10 mouse cellular contexts compared by ENCODE assay signal in the genomic region with DNA sequence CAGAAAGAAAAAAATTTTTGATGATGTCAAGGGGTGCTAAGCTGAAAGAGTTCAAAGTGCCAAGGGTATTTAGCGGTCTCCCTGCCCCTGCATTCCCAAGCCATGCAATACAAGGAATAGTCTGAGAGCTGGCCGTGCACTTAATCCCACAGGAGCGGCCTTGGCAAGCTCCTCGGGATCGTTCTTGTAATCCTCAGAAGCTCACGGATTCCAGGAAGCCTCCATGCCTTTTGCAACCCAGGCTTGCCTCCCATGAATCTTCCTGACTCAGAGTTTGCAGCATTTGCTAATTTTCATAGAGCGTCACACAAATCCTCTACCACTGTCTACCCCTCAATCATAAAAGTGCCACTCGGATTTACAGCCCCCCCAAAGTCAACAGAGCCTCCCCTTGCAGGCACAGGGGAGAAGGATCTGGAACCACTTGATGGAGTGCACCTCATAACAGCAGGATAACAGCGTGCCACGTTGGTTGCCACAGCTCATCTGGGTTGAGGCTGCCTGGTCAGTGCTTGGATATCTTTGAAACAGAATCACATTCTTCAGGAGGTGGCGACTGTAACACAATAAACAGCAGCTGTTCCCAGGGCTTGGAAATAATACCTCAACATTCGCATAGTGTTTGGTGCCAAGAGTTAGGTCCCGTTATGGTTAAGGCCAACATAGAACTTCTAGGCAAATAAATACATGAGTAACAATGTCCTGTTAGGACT.
A peak's percentile ranks its signal among the peaks of the same experiment; 100 is the strongest.
DNase-seq lines count a peak whose midpoint lies in the region; ATAC-seq and TF ChIP-seq lines count a peak whose summit lies in the region.
"Had no signal": no experiment of that assay in that cellular context is flagged by ENCODE, and none has a peak within 500 bp of the region (broad histone marks: within the 10 kb centered on the region; RNA-seq: fewer than 3 reads in every experiment).

No protein-coding gene starts in this region.

- no peak overlapping the region for H3K4me3 ChIP-seq in heart, adult 2 months
- no peak overlapping the region for H3K4me3 ChIP-seq in heart, embryonic 11.5 days (ENCODE audit: low read depth, low read length)
- no peak overlapping the region for H3K4me3 ChIP-seq in hindbrain, embryonic 14.5 days (replicated peaks; ENCODE audit: low read length)
- H3K4me3 ChIP-seq: embryonic facial prominence, embryonic 15.5 days had no signal

- no peaks in the 10 kb centered on the region for H3K27me3 ChIP-seq in heart, adult 2 months (ENCODE audit: control insufficient read depth, insufficient read depth, low read length)
- 0 out of 2 replicates have a peak, but pooled peaks cover under 1% of the 10 kb centered on the region for H3K27me3 ChIP-seq in heart, embryonic 11.5 days (ENCODE audit: control insufficient read depth, insufficient read depth, low read length)
- no peaks in the 10 kb centered on the region for H3K27me3 ChIP-seq in hindbrain, embryonic 14.5 days (ENCODE audit: control insufficient read depth, insufficient read depth, low read length)
- H3K27me3 ChIP-seq: embryonic facial prominence, embryonic 15.5 days had no signal

- TF ChIP-seq EP300 in heart, adult 2 months (IDR thresholded peaks at IDR 0.05; ENCODE audit: insufficient read depth, low read depth, low read length) = no peak

- H3K4me1 ChIP-seq in heart, adult 2 months (ENCODE audit: control insufficient read depth, insufficient read depth, low read length) = no peaks in the 10 kb centered on the region; the same call in 1 of the 2 replicates
- peaks cover 3% of the 10 kb centered on the region; the same call in 1 of the 2 replicates for H3K4me1 ChIP-seq in heart, embryonic 11.5 days (ENCODE audit: control insufficient read depth, insufficient read depth, low read length)
- no peaks in the 10 kb centered on the region for H3K4me1 ChIP-seq in hindbrain, embryonic 14.5 days (replicated peaks; ENCODE audit: control insufficient read depth, insufficient read depth, low read length)

- H3K79me2 ChIP-seq in heart, adult 2 months (replicated peaks; ENCODE audit: control insufficient read depth, insufficient read depth, low read length) = no peaks in the 10 kb centered on the region

- intact Hi-C loops in heart, adult 2 months (cut with DNase I) = no loop called here

- H3K9me3 ChIP-seq in heart, embryonic 11.5 days (replicated peaks; ENCODE audit: control insufficient read depth, low read length) = no peaks in the 10 kb centered on the region; the same call in 1 of the 2 replicates
- H3K9me3 ChIP-seq in hindbrain, embryonic 14.5 days (ENCODE audit: control insufficient read depth, low read length) = no peaks in the 10 kb centered on the region
- H3K9me3 ChIP-seq: embryonic facial prominence, embryonic 15.5 days had no signal

- no peaks in the 10 kb centered on the region for H3K36me3 ChIP-seq in heart, adult 2 months (ENCODE audit: control insufficient read depth, insufficient read depth, low read length)
- H3K36me3 ChIP-seq in heart, embryonic 11.5 days (ENCODE audit: control insufficient read depth, insufficient read depth, low read length) = no peaks in the 10 kb centered on the region
- no peaks in the 10 kb centered on the region for H3K36me3 ChIP-seq in hindbrain, embryonic 14.5 days (replicated peaks; ENCODE audit: control insufficient read depth, insufficient read depth)
- H3K36me3 ChIP-seq: embryonic facial prominence, embryonic 15.5 days had no signal

- DNase-seq in heart, adult 2 months = peak; percentile 51 to 60
- peak; percentile 87 for DNase-seq in NIH3T3 (ENCODE audit: low read depth)
- peak; percentile 68 for DNase-seq in gastrocnemius, postnatal 25 days
- DNase-seq in kidney, postnatal 25 days = peak; percentile 24 to 50
- DNase-seq in hindbrain, embryonic 14.5 days (ENCODE audit: low spot score) = no peak
- DNase-seq in lung, postnatal 36 days = no peak
- DNase-seq: cerebellum, adult 2 months had no signal

- WGBS in heart, adult 2 months = 60% methylated on average over 13 of the region's 13 CpGs
- WGBS in heart, embryonic 11.5 days (ENCODE audit: insufficient replicate concordance) = 85% methylated on average over 13 of the region's 13 CpGs
- WGBS in hindbrain, embryonic 14.5 days = 84% methylated on average over 13 of the region's 13 CpGs

- no peak for TF ChIP-seq CTCF in heart, adult 2 months (IDR thresholded peaks at IDR 0.05)

- no peak overlapping the region for H3K4me2 ChIP-seq in heart, embryonic 11.5 days
- no peak overlapping the region for H3K4me2 ChIP-seq in hindbrain, embryonic 14.5 days (replicated peaks)
- H3K4me2 ChIP-seq: embryonic facial prominence, embryonic 15.5 days had no signal

- no peak overlapping the region for H3K9ac ChIP-seq in heart, adult 2 months (ENCODE audit: low read depth, low read length)
- H3K9ac ChIP-seq in heart, embryonic 11.5 days (ENCODE audit: low read depth, low read length) = no peak overlapping the region
- H3K9ac ChIP-seq in hindbrain, embryonic 14.5 days = no peak overlapping the region
- H3K9ac ChIP-seq: embryonic facial prominence, embryonic 15.5 days had no signal

- no peak for TF ChIP-seq POLR2A in heart, adult 2 months (IDR thresholded peaks at IDR 0.05; ENCODE audit: insufficient read depth, low read depth, low read length)

- no peak overlapping the region for H3K27ac ChIP-seq in heart, adult 2 months
- no peak overlapping the region for H3K27ac ChIP-seq in heart, embryonic 11.5 days (ENCODE audit: low read depth, low read length)
- no peak overlapping the region for H3K27ac ChIP-seq in hindbrain, embryonic 14.5 days
- H3K27ac ChIP-seq: embryonic facial prominence, embryonic 15.5 days had no signal

- no peak for ATAC-seq in heart, embryonic 11.5 days (replicated peaks; ENCODE audit: insufficient number of reproducible peaks, low FRiP score, low TSS enrichment)
- ATAC-seq in hindbrain, embryonic 14.5 days (ENCODE audit: low FRiP score) = no peak
- ATAC-seq in cerebellum, adult (ENCODE audit: insufficient number of reproducible peaks, low FRiP score, low TSS enrichment) = no peak

Comparison
In these comparisons a context has a peak if more than half of its experiments do, and no peak if none do; other contexts are left out.
1. DNase-seq: peak in heart, adult 2 months (2 of 2), NIH3T3 (single experiment), gastrocnemius, postnatal 25 days (single experiment) and kidney, postnatal 25 days (2 of 2); none in hindbrain, embryonic 14.5 days (single experiment) and lung, postnatal 36 days (single experiment).